Mouse (Mus musculus) intestine, embryonic 14.5 days (tissue): ENCODE measurements around the gene Higd1a. TPM values are rescaled to one million over a fixed set of nuclear protein-coding genes. Genes with fewer than 3 reads are reported as not detected.

ENCODE experiments used
- ATAC-seq: fragments of 200-750 bp; cut with Nextera tagmentation; replicated peaks from 2 replicates; pipeline ENCODE4 v1.8.0; 2017; ENCODE audit warnings: low read depth, moderate number of reproducible peaks, moderate TSS enrichment, moderate library complexity; ENCODE audit not compliant: low FRiP score, low TSS enrichment
- DNase-seq: peaks from one replicate; pipeline ENCODE4 v3.0.0-alpha.2; 2018; ENCODE audit warnings: low spot score
- H3K27ac ChIP-seq: fragments of 300-500 bp; sonication (generic); 2 replicates; pipeline ENCODE4 v1.5.1; 2014; ENCODE audit warnings: low read depth, mild to moderate bottlenecking, control low read depth
- H3K27me3 ChIP-seq: fragments of 300-500 bp; sonication (generic); replicated peaks from 2 replicates; pipeline ENCODE4 v1.6.1; 2014; ENCODE audit warnings: low read length, control low read depth; ENCODE audit not compliant: control insufficient read depth, insufficient read depth
- H3K36me3 ChIP-seq: fragments of 300-500 bp; sonication (generic); 2 replicates; pipeline ENCODE4 v1.6.1; 2014; ENCODE audit warnings: low read length, control low read depth; ENCODE audit not compliant: control insufficient read depth, insufficient read depth
- H3K4me1 ChIP-seq: fragments of 300-500 bp; sonication (generic); replicated peaks from 2 replicates; pipeline ENCODE4 v1.6.1; 2014; ENCODE audit warnings: low read length, control low read depth, mixed read lengths; ENCODE audit not compliant: control insufficient read depth, insufficient read depth
- H3K4me2 ChIP-seq: fragments of 300-500 bp; sonication (generic); 2 replicates; pipeline ENCODE4 v1.6.1; 2014; ENCODE audit warnings: low read length
- H3K4me3 ChIP-seq: fragments of 300-500 bp; sonication (generic); 2 replicates; pipeline ENCODE4 v1.5.1; 2014; ENCODE audit warnings: low read depth, low read length, control low read depth, mixed read lengths
- H3K9ac ChIP-seq: fragments of 300-500 bp; sonication (generic); 2 replicates; pipeline ENCODE4 v1.6.1; 2014; ENCODE audit warnings: mild to moderate bottlenecking, low read length
- H3K9me3 ChIP-seq: fragments of 300-500 bp; sonication (generic); 2 replicates; pipeline ENCODE4 v1.6.1; 2016; ENCODE audit warnings: low read length, control low read depth; ENCODE audit not compliant: control insufficient read depth
- WGBS: fragments of 180-500 bp; shearing (Covaris S2); extraction: QIAGEN DNeasy Blood & Tissue Kit; methylation state at CpG from one replicate; pipeline ENCODE4 v1.1.7; 2014; 5-methylcytosine and 5-hydroxymethylcytosine counted together
- polyA plus RNA-seq: library from polyadenylated mRNA; unstranded; fragments of >200 nt; fragmentation: Nextera tagmentation; extraction: Ambion mirVana; gene quantifications from 2 replicates; pipeline ENCODE4 v1.2.1, GENCODE M21; 2014

Higd1a gene
- polyA plus RNA-seq, 1 experiment from 2014 or later, result 190 TPM

GRCm38 (mm10) chr9:121890441-121890941 is 32.3 kb upstream of the Higd1a start:
- DNase-seq (peak; percentile 59), ATAC-seq (peak; percentile 58; the same call in 1 of the 2 replicates)
- 8% methylated on average over 18 of the region's 18 CpGs for WGBS

DNA sequence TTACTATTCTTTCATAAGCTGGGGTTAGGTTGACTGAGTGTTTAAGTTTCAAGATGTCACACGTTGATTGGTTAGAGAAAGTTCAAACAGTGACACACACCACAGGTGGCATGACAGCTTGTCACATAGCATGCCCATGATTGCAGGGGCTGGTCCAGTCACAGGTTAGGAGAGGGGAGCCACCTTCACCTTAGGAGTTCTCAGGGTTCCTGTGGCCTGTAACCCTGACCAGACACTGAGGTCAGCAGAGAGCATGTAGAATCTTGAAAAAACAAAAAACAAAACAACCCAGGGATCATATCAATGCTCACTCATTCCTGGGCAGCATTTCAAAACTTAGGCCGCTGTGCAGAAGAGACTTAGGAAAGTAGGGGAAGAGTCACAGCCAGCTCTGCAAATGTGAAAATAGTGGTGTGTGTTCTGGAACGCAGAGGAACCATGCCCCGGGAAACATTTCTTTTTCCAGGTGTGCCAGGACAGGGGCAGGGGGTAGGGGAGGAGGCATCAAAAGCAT is 31.8 kb upstream of the Higd1a start:
- no peak for ATAC-seq
- no peak overlapping the region for H3K4me2 ChIP-seq
- H3K9me3 ChIP-seq, result no peaks in the 10 kb centered on the region
- no peak for DNase-seq
- 59% methylated on average over 4 of the region's 4 CpGs for WGBS
- no peak overlapping the region for H3K27ac ChIP-seq
- no peaks in the 10 kb centered on the region for H3K27me3 ChIP-seq
- no peaks in the 10 kb centered on the region for H3K36me3 ChIP-seq
- H3K4me1 ChIP-seq, result peaks cover 14% of the 10 kb centered on the region
- H3K9ac ChIP-seq, result no peak overlapping the region
- no peak overlapping the region for H3K4me3 ChIP-seq

More at GRCm38 (mm10) chr9:121890441-121890941, 32.3 kb upstream of the Higd1a start:
- Histone ChIP-seq H3K9me3 (no peaks in the 10 kb centered on the region), H3K27ac (no peak overlapping the region), H3K4me1 (peaks cover 14% of the 10 kb centered on the region), H3K4me2 (peak overlapping the region; percentile 38), H3K4me3 (no peak overlapping the region), H3K9ac (no peak overlapping the region), H3K36me3 (no peaks in the 10 kb centered on the region), H3K27me3 (no peaks in the 10 kb centered on the region)

DNA sequence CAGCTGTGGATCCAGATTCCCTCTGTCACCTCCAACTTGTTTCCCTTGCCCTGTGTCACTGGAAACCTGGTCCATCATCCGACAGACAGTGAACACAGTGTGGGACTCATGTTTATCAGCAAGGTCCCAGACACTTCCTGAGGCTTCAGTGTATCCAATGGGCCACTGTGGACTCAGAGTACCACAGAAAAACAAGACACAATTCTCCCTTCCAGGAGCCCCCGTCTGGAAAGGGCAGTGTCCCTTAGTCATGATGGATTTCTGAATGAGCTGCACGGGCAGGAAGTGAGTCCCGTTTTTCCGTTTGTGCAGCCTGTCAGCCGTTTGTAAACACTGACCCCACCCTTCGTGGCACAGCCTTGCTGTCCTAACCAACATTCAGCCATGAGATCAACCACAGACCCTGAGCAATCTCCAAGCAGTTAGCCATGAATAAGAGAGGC is 23.9 kb upstream of the Higd1a start:
- Histone ChIP-seq H3K36me3 (no peaks in the 10 kb centered on the region), H3K27ac (no peak overlapping the region), H3K4me3 (no peak overlapping the region), H3K27me3 (no peaks in the 10 kb centered on the region), H3K9me3 (no peaks in the 10 kb centered on the region), H3K9ac (no peak overlapping the region), H3K4me1 (no peaks in the 10 kb centered on the region), H3K4me2 (no peak overlapping the region)
- no peak for DNase-seq
- 24% methylated on average over 7 of the region's 7 CpGs for WGBS
- no peak for ATAC-seq

GRCm38 (mm10) chr9:121881301-121881700 is 23.1 kb upstream of the Higd1a start:
- Histone ChIP-seq H3K9me3 (no peaks in the 10 kb centered on the region), H3K4me2 (no peak overlapping the region), H3K4me3 (no peak overlapping the region), H3K36me3 (no peaks in the 10 kb centered on the region), H3K4me1 (no peaks in the 10 kb centered on the region), H3K27ac (no peak overlapping the region), H3K9ac (no peak overlapping the region), H3K27me3 (no peaks in the 10 kb centered on the region)
- no peak for ATAC-seq
- 70% methylated on average over 6 of the region's 6 CpGs for WGBS
- no peak for DNase-seq

DNA sequence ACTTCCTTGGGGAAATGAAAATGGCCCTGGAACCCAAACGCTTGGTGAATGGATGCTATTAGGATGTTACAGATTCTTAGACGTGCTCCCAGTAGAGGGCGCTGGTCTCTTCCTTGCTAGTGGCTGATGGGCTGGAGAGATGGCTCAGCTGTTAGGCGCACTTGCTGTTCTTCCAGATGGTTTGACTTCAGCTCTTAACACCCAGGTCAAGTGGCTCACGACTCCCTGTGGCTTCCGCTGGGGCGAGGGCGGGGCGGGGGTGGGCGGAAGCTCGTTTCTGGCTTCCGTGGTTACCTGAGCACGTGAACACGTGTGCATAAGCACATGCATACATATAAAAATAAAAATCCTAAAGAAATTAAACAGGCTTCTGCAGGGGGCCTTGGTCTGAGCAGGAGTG is 22.7 kb upstream of the Higd1a start:
- Histone ChIP-seq H3K9me3 (no peaks in the 10 kb centered on the region), H3K36me3 (no peaks in the 10 kb centered on the region), H3K4me3 (no peak overlapping the region), H3K27me3 (no peaks in the 10 kb centered on the region), H3K4me1 (no peaks in the 10 kb centered on the region), H3K27ac (no peak overlapping the region), H3K9ac (no peak overlapping the region), H3K4me2 (peak overlapping the region; percentile 7; the same call in 1 of the 2 replicates)
- DNase-seq, result peak; percentile 75
- WGBS, result 24% methylated on average over 14 of the region's 14 CpGs
- ATAC-seq, result no peak

GRCm38 (mm10) chr9:121877052-121877740 is 19.0 kb upstream of the Higd1a start:
- Histone ChIP-seq H3K4me3 (no peak overlapping the region), H3K27ac (no peak overlapping the region), H3K9ac (no peak overlapping the region), H3K27me3 (no peaks in the 10 kb centered on the region), H3K9me3 (no peaks in the 10 kb centered on the region), H3K36me3 (no peaks in the 10 kb centered on the region), H3K4me1 (no peaks in the 10 kb centered on the region), H3K4me2 (no peak overlapping the region)
- WGBS, result 6% methylated on average over 3 of the region's 3 CpGs
- ATAC-seq (no peak; the same call in 1 of the 2 replicates), DNase-seq (peak; percentile 67)

GRCm38 (mm10) chr9:121873578-121873977 is 15.4 kb upstream of the Higd1a start:
- DNase-seq (no peak), ATAC-seq (no peak)
- Histone ChIP-seq H3K4me3 (no peak overlapping the region), H3K9ac (no peak overlapping the region), H3K27ac (no peak overlapping the region), H3K36me3 (no peaks in the 10 kb centered on the region), H3K4me1 (no peaks in the 10 kb centered on the region; the same call in 1 of the 2 replicates), H3K4me2 (no peak overlapping the region), H3K9me3 (no peaks in the 10 kb centered on the region), H3K27me3 (no peaks in the 10 kb centered on the region)

GRCm38 (mm10) chr9:121872062-121872683 is 14.0 kb upstream of the Higd1a start:
- no peak overlapping the region for H3K27ac ChIP-seq
- no peak for ATAC-seq
- peaks cover 8% of the 10 kb centered on the region for H3K4me1 ChIP-seq
- H3K27me3 ChIP-seq, result no peaks in the 10 kb centered on the region
- H3K36me3 ChIP-seq, result no peaks in the 10 kb centered on the region
- H3K9ac ChIP-seq, result no peak overlapping the region
- no peak overlapping the region for H3K4me3 ChIP-seq
- no peak for DNase-seq
- no peak overlapping the region for H3K4me2 ChIP-seq
- 86% methylated on average over 2 of the region's 2 CpGs for WGBS
- no peaks in the 10 kb centered on the region for H3K9me3 ChIP-seq
